Comparison of ENCODE assay signal across 14 mouse cellular contexts in genomic region chr11:100896078-100896477, GRCm38 (mm10).
"Had no signal": no experiment of that assay in that cellular context is flagged by ENCODE, and none has a peak within 500 bp of the region (broad histone marks: within the 10 kb centered on the region; RNA-seq: fewer than 3 reads in every experiment).

No protein-coding gene starts in this region.

- DNase-seq: kidney, postnatal 14 days; liver; liver, embryonic 13.5 days; liver, postnatal 0 days; lung, postnatal 14 days; right cerebral cortex, postnatal 14 days; thymus, postnatal 4 days had no signal

- H3K27ac ChIP-seq: left cerebral cortex, adult 2 months; limb, embryonic 12.5 days; liver, embryonic 13.5 days; lung, embryonic 15.5 days; midbrain, embryonic 12.5 days; neural tube, embryonic 13.5 days; stomach, embryonic 15.5 days had no signal

- ATAC-seq: liver, postnatal 0 days; midbrain, embryonic 16.5 days had no signal

- H3K27me3 ChIP-seq: limb, embryonic 12.5 days; liver, embryonic 13.5 days; lung, embryonic 15.5 days; midbrain, embryonic 12.5 days; neural tube, embryonic 13.5 days; stomach, embryonic 15.5 days had no signal

- H3K4me2 ChIP-seq: limb, embryonic 12.5 days; liver, embryonic 13.5 days; lung, embryonic 15.5 days; midbrain, embryonic 12.5 days; neural tube, embryonic 13.5 days; stomach, embryonic 15.5 days had no signal

- H3K9ac ChIP-seq: limb, embryonic 12.5 days; liver, embryonic 13.5 days; liver, postnatal 0 days; lung, embryonic 15.5 days; midbrain, embryonic 12.5 days; neural tube, embryonic 13.5 days; stomach, embryonic 15.5 days had no signal

- H3K9me3 ChIP-seq: limb, embryonic 12.5 days; liver, embryonic 13.5 days; lung, embryonic 15.5 days; midbrain, embryonic 12.5 days; neural tube, embryonic 13.5 days; stomach, embryonic 15.5 days had no signal

- H3K4me1 ChIP-seq: stomach, embryonic 15.5 days had no signal

- H3K4me3 ChIP-seq: left cerebral cortex, adult 2 months; limb, embryonic 12.5 days; liver, embryonic 13.5 days; lung, embryonic 15.5 days; midbrain, embryonic 12.5 days; neural tube, embryonic 13.5 days; stomach, embryonic 15.5 days had no signal
